In genomic region chr17:66111402-66111959, GRCm38 (mm10) we compare ENCODE assay signal across 8 mouse cellular contexts. TPM values are rescaled to one million over a fixed set of nuclear protein-coding genes. Genes with fewer than 3 reads are reported as not detected.
DNase-seq lines count a peak whose midpoint lies in the region; ATAC-seq lines count a peak whose summit lies in the region.

Gene Washc1, plus strand, starts transcription at chr17:66111545.

- H3K4me3 ChIP-seq in intestine, embryonic 14.5 days (ENCODE audit: low read depth, low read length): peak within 1 kb of the TSS; percentile 84

- no peaks in the 10 kb centered on the region for H3K9me3 ChIP-seq in intestine, embryonic 14.5 days (ENCODE audit: control insufficient read depth, low read length)

- WGBS in intestine, embryonic 14.5 days: 0% methylated on average over 41 of the region's 41 CpGs

- peaks cover 18% of the 10 kb centered on the region for H3K4me1 ChIP-seq in intestine, embryonic 14.5 days (replicated peaks; ENCODE audit: control insufficient read depth, insufficient read depth, low read length)

- intact Hi-C loops in gastrocnemius, postnatal 14 days (cut with DNase I; ENCODE audit: low total_unique reads): no loop called here
- intact Hi-C loops in left cerebral cortex, postnatal 14 days (cut with DNase I): no loop called here

- peak within 1 kb of the TSS; percentile 70 for H3K4me2 ChIP-seq in intestine, embryonic 14.5 days (ENCODE audit: low read length)

- peak within 1 kb of the TSS; percentile 76 for H3K9ac ChIP-seq in intestine, embryonic 14.5 days (ENCODE audit: low read length)

- H3K36me3 ChIP-seq in intestine, embryonic 14.5 days (ENCODE audit: control insufficient read depth, insufficient read depth, low read length): peaks cover 28% of the 10 kb centered on the region

- peak within 1 kb of the TSS; percentile 57 for H3K27ac ChIP-seq in intestine, embryonic 14.5 days (ENCODE audit: low read depth)

- DNase-seq in adipocyte (ENCODE audit: low spot score): peak; percentile 90
- peak; percentile 96 for DNase-seq in embryo, embryonic 10 days (ENCODE audit: low spot score)
- peak; percentile 91 for DNase-seq in gastrocnemius, postnatal 14 days
- DNase-seq in intestine, embryonic 14.5 days (ENCODE audit: low spot score): peak; percentile 94
- peak; percentile 87 to 90 for DNase-seq in left cerebral cortex, postnatal 14 days (ENCODE audit: low spot score in 2 of 2)
- peak; percentile 93 for DNase-seq in mesoderm, embryonic 11.5 days (ENCODE audit: low read depth, low spot score)
- DNase-seq in right cerebral cortex, postnatal 36 days (ENCODE audit: low spot score in 2 of 2): peak; percentile 85 to 86
- DNase-seq in yolk sac, embryonic 10.5 days (ENCODE audit: low spot score): peak; percentile 94

- no peaks in the 10 kb centered on the region for H3K27me3 ChIP-seq in intestine, embryonic 14.5 days (replicated peaks; ENCODE audit: control insufficient read depth, insufficient read depth, low read length)

- ATAC-seq in intestine, embryonic 14.5 days (replicated peaks; ENCODE audit: low FRiP score, low TSS enrichment, low read depth): peak; percentile 99

RNA-seq across cellular contexts. Expression of gene Washc1, which starts in this region (rescaled TPM):
- 10 to 100 TPM; 12.2 to 15.2 TPM for total RNA-seq in gastrocnemius, postnatal 14 days (2021)
- polyA plus RNA-seq in intestine, embryonic 14.5 days (2014; fragmentation: Nextera tagmentation; extraction: Ambion mirVana): 34.0 and 38.0 TPM in 2 replicates
- total RNA-seq in left cerebral cortex, postnatal 14 days (2021): 10 to 100 TPM; 43.5 to 43.9 TPM

Comparison
In these comparisons a context has a peak if more than half of its experiments do, and no peak if none do; other contexts are left out.
1. Peak in every context shown above with its lines: DNase-seq, ATAC-seq, H3K4me3 ChIP-seq and H3K27ac ChIP-seq.